Mouse (Mus musculus): ENCODE results near the gene Arhgef10l. TPM values are rescaled to one million over a fixed set of nuclear protein-coding genes. Genes with fewer than 3 reads are reported as not detected.
A peak's percentile ranks its signal among the peaks of the same experiment; 100 is the strongest.

Arhgef10l gene
- polyA plus RNA-seq, 1 experiment: 0.12 TPM

DNA sequence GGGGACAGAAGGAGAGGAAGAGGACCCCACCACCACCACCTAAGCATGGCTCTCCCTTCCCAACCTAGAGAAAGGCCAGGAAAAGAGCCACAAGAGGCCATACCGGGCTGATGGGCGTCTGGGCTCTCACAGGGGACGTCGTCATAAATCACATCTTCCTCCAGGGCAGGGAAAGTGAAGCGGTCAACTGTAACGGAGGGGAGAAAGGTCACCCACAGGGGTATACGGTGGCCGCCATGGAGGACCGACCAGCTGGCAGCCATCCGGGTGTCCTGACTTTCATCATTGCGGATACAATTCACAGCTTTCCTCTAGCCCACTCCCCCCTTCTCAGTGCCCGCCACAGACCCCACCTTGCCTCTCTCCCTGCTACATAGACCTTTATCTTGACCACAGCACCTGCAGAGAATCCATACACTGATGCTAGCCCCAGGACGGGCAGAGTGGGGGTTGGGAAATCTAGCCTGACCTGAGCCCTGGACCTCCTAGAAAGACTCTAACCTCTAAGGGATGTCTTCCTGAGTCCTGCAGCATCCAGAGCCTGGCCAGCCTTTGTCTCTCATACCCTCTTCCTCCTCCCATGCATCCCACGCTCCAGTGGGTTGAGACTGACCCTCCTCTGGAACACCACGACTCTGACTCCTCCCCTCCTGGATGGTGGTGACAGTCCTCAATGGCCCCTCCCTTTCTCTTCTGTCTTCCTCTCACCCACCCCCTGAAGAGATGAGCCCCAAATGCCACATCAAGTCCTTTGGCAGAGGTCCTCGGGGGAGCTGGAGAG lies 72.6 kb downstream of the Arhgef10l start:
- Histone ChIP-seq H3K4me3 (replicated peaks) (no peak overlapping the region), H3K27me3 (ENCODE audit: control insufficient read depth) (no peaks in the 10 kb centered on the region), H3K4me1 (ENCODE audit: control insufficient read depth) (no peaks in the 10 kb centered on the region), H3K36me3 (ENCODE audit: control insufficient read depth) (no peaks in the 10 kb centered on the region), H3K9me3 (ENCODE audit: control insufficient read depth, low read length) (peaks cover 3% of the 10 kb centered on the region)
- TF ChIP-seq TAL1 (IDR thresholded peaks at IDR 0.05; ENCODE audit: low read length) (no peak), GATA1 (IDR thresholded peaks at IDR 0.05; ENCODE audit: low read length) (no peak)

DNA sequence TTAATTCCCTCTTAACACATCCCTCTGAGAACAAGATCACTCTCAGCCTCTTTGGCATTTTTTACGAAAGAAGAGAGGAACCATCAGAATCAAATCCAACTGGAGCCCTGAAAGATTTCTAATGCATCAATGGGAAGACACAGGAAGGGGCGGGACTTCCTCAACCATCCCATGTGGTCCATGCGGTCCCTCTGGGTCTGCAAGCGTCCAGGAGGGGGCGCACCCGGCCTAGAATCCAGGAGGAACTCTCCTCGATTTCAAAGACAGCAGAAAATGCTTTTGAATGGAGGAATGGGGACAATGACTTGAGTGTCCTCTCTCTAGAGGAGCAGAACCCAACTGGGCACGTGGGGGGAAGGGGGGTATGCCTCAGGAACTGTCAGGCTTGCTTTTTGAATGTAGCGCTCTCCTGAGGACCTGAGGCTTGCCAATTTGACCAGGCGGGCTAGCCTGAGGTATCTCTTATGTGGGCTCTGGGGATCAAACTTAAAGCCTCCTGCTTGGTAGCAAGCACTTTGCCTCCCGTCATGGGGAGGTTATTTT lies 73.5 kb downstream of the Arhgef10l start:
- peaks cover under 1% of the 10 kb centered on the region for H3K9me3 ChIP-seq (ENCODE audit: control insufficient read depth, low read length)
- H3K4me3 ChIP-seq (replicated peaks): no peak overlapping the region
- no peak for TF ChIP-seq TAL1 (IDR thresholded peaks at IDR 0.05; ENCODE audit: low read length)
- no peak for TF ChIP-seq GATA1 (IDR thresholded peaks at IDR 0.05; ENCODE audit: low read length)
- H3K36me3 ChIP-seq (ENCODE audit: control insufficient read depth): no peaks in the 10 kb centered on the region
- no peaks in the 10 kb centered on the region for H3K27me3 ChIP-seq (ENCODE audit: control insufficient read depth)
- no peaks in the 10 kb centered on the region for H3K4me1 ChIP-seq (ENCODE audit: control insufficient read depth)

DNA sequence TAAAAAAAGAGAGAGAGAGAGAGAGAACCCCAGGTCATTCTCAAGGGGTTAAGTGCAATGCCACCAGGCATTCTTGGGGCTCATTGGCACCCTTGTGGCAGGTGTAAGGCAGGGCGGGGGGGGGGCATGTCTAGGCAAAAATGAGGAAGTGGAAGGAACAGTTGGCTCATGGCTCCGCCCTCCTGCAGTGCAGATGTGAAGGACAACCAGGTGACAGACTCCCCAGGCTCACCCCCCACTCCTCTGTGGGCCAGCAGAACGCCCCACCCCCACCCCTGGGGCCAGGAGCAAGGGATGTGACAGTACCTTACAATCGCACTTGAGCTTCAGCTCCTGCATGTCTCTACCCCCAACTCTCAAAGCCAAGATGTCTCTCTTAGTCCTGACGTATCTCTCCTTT lies 79.3 kb downstream of the Arhgef10l start:
- TF ChIP-seq GATA1 (IDR thresholded peaks at IDR 0.05; ENCODE audit: low read length): no peak
- TF ChIP-seq TAL1 (IDR thresholded peaks at IDR 0.05; ENCODE audit: low read length): no peak
- Histone ChIP-seq H3K9me3 (ENCODE audit: control insufficient read depth, low read length) (no peaks in the 10 kb centered on the region), H3K27me3 (ENCODE audit: control insufficient read depth) (no peaks in the 10 kb centered on the region; the same call in 1 of the 2 replicates), H3K4me1 (ENCODE audit: control insufficient read depth) (peaks cover 45% of the 10 kb centered on the region), H3K36me3 (ENCODE audit: control insufficient read depth) (no peaks in the 10 kb centered on the region), H3K4me3 (replicated peaks) (no peak overlapping the region)

- H3K27me3 ChIP-seq (ENCODE audit: control insufficient read depth): peaks cover 2% of the 10 kb centered on the region; the same call in 1 of the 2 replicates
- H3K9me3 ChIP-seq (ENCODE audit: control insufficient read depth, low read length): no peaks in the 10 kb centered on the region
- H3K4me3 ChIP-seq (replicated peaks): peak overlapping the region; percentile 30
- peaks cover 46% of the 10 kb centered on the region for H3K4me1 ChIP-seq (ENCODE audit: control insufficient read depth)
- no peaks in the 10 kb centered on the region; the same call in 1 of the 2 replicates for H3K36me3 ChIP-seq (ENCODE audit: control insufficient read depth)
- TF ChIP-seq GATA1 (IDR thresholded peaks at IDR 0.05; ENCODE audit: low read length) (no peak), TAL1 (IDR thresholded peaks at IDR 0.05; ENCODE audit: low read length) (peak; percentile 30; the same call in 1 of the 3 replicates)
These were observed 81.6 kb downstream of the Arhgef10l start for GRCm38 (mm10) chr4:140584240-140584639.

DNA sequence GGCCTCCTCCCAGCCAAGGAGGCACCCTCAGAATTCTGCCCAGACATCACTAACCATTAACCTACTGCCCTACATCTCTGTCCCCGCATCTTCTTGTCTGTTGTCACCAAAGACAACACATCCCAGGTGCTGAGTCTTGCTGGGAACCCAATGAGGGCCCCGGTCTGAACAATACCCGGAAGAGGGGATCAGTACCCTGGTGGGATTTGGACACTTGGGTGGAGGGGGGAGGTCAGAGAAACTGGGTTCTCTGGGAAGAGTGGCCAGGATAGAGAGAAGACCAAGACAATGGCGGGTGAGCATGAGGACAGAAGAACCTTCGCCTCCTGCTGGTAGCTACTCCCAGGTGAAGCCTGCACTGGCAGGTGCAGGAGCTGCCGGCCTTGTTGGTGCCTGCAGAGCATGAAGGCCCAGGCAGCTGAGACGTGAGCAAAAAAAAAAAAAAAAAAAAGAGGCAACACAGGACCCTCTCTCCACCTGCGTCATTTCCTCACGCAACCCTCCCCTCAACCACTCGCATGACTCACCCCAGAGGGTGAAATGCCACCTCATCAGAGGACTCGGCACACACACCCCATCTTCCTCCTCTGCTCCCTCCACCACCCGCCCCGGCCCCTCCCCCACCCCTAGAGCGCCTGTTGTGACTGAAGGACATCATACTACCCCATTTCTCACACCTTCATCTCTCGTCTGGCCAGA lies 83.3 kb downstream of the Arhgef10l start:
- Histone ChIP-seq H3K4me1 (ENCODE audit: control insufficient read depth) (peaks cover 60% of the 10 kb centered on the region), H3K36me3 (ENCODE audit: control insufficient read depth) (no peaks in the 10 kb centered on the region; the same call in 1 of the 2 replicates), H3K9me3 (ENCODE audit: control insufficient read depth, low read length) (no peaks in the 10 kb centered on the region), H3K4me3 (replicated peaks) (no peak overlapping the region), H3K27me3 (ENCODE audit: control insufficient read depth) (peaks cover 2% of the 10 kb centered on the region; the same call in 1 of the 2 replicates)
- no peak for TF ChIP-seq TAL1 (IDR thresholded peaks at IDR 0.05; ENCODE audit: low read length)
- TF ChIP-seq GATA1 (IDR thresholded peaks at IDR 0.05; ENCODE audit: low read length): no peak

DNA sequence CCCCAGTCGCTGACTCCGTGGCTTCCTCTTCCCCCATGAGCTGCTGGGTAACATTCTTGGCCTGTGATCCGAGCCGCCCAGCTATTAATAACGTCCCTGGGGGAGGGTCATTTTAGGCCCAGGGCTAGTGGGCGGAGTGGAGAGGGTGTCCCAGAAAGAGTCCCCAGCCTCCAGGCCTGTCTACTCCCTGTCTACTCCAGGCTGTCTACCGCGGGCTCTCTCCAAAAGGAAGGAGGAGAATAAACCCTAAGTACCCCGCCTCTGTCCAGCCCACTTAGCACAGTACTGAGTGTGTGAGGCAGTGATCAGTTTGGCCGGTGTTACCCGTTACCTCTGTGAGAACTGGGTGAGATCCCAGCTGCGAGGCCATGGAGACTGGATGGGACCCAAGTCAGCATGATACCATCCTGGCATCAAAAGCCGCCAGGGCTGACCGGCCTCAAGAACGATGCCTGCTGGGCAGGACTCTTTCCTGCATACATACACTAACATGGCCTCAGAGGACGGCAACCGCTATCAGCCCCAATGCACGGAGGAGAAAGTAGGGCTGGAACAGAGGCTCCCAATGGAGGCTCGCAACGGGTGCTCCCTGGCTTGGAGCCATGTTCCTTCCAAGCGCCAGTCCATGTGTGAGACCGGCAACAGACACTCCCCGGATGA lies 84.0 kb downstream of the Arhgef10l start:
- Histone ChIP-seq H3K4me1 (ENCODE audit: control insufficient read depth) (peaks cover 62% of the 10 kb centered on the region), H3K36me3 (ENCODE audit: control insufficient read depth) (no peaks in the 10 kb centered on the region; the same call in 1 of the 2 replicates), H3K9me3 (ENCODE audit: control insufficient read depth, low read length) (no peaks in the 10 kb centered on the region), H3K27me3 (ENCODE audit: control insufficient read depth) (peaks cover 2% of the 10 kb centered on the region; the same call in 1 of the 2 replicates), H3K4me3 (replicated peaks) (no peak overlapping the region)
- TF ChIP-seq GATA1 (IDR thresholded peaks at IDR 0.05; ENCODE audit: low read length): no peak
- TF ChIP-seq TAL1 (IDR thresholded peaks at IDR 0.05; ENCODE audit: low read length): no peak

DNA sequence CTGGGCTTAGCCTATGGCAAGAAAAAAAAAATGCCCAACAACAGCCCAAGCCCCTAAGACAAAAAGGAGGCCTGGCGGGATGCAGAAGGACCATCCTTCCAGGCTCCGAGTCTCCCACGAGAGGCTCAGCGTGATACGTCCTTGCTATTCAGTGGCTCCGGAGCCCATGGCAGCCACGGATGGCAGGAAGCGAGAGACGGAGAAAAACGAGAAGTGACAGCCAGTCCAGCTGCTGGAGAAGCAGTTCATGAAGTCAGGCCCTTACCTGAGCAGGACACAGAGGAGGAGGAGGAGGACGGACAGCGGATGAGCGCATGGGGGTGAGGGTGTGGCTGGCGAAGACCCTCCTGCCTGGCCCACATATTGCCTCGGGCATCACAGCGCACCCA lies 84.5 kb downstream of the Arhgef10l start:
- no peaks in the 10 kb centered on the region for H3K9me3 ChIP-seq (ENCODE audit: control insufficient read depth, low read length)
- H3K4me1 ChIP-seq (ENCODE audit: control insufficient read depth): peaks cover 57% of the 10 kb centered on the region
- H3K36me3 ChIP-seq (ENCODE audit: control insufficient read depth): no peaks in the 10 kb centered on the region; the same call in 1 of the 2 replicates
- no peak for TF ChIP-seq TAL1 (IDR thresholded peaks at IDR 0.05; ENCODE audit: low read length)
- TF ChIP-seq GATA1 (IDR thresholded peaks at IDR 0.05; ENCODE audit: low read length): no peak
- H3K27me3 ChIP-seq (ENCODE audit: control insufficient read depth): peaks cover 2% of the 10 kb centered on the region; the same call in 1 of the 2 replicates
- no peak overlapping the region for H3K4me3 ChIP-seq (replicated peaks)

GRCm38 (mm10) chr4:140580866-140581265 lies 84.9 kb downstream of the Arhgef10l start:
- no peaks in the 10 kb centered on the region; the same call in 1 of the 2 replicates for H3K36me3 ChIP-seq (ENCODE audit: control insufficient read depth)
- no peak for TF ChIP-seq GATA1 (IDR thresholded peaks at IDR 0.05; ENCODE audit: low read length)
- TF ChIP-seq TAL1 (IDR thresholded peaks at IDR 0.05; ENCODE audit: low read length): no peak
- H3K9me3 ChIP-seq (ENCODE audit: control insufficient read depth, low read length): no peaks in the 10 kb centered on the region
- H3K27me3 ChIP-seq (ENCODE audit: control insufficient read depth): peaks cover 2% of the 10 kb centered on the region; the same call in 1 of the 2 replicates
- H3K4me1 ChIP-seq (ENCODE audit: control insufficient read depth): peaks cover 56% of the 10 kb centered on the region
- no peak overlapping the region for H3K4me3 ChIP-seq (replicated peaks)

Data from erythroblast, embryonic 14.5 days (primary cell).